Mouse (Mus musculus) intestine, embryonic 14.5 days (tissue): ENCODE data around the gene Galnt14. TPM values are rescaled to one million over a fixed set of nuclear protein-coding genes. Genes with fewer than 3 reads are reported as not detected.

Experiments
- ATAC-seq: fragments of 200-750 bp; cut with Nextera tagmentation; replicated peaks from 2 replicates; pipeline ENCODE4 v1.8.0; 2017; ENCODE audit warnings: low read depth, moderate number of reproducible peaks, moderate TSS enrichment, moderate library complexity; ENCODE audit not compliant: low FRiP score, low TSS enrichment
- DNase-seq: peaks from one replicate; pipeline ENCODE4 v3.0.0-alpha.2; 2018; ENCODE audit warnings: low spot score
- H3K27ac ChIP-seq: fragments of 300-500 bp; sonication (generic); 2 replicates; pipeline ENCODE4 v1.5.1; 2014; ENCODE audit warnings: low read depth, mild to moderate bottlenecking, control low read depth
- H3K27me3 ChIP-seq: fragments of 300-500 bp; sonication (generic); replicated peaks from 2 replicates; pipeline ENCODE4 v1.6.1; 2014; ENCODE audit warnings: low read length, control low read depth; ENCODE audit not compliant: control insufficient read depth, insufficient read depth
- H3K36me3 ChIP-seq: fragments of 300-500 bp; sonication (generic); 2 replicates; pipeline ENCODE4 v1.6.1; 2014; ENCODE audit warnings: low read length, control low read depth; ENCODE audit not compliant: control insufficient read depth, insufficient read depth
- H3K4me1 ChIP-seq: fragments of 300-500 bp; sonication (generic); replicated peaks from 2 replicates; pipeline ENCODE4 v1.6.1; 2014; ENCODE audit warnings: low read length, control low read depth, mixed read lengths; ENCODE audit not compliant: control insufficient read depth, insufficient read depth
- H3K4me2 ChIP-seq: fragments of 300-500 bp; sonication (generic); 2 replicates; pipeline ENCODE4 v1.6.1; 2014; ENCODE audit warnings: low read length
- H3K4me3 ChIP-seq: fragments of 300-500 bp; sonication (generic); 2 replicates; pipeline ENCODE4 v1.5.1; 2014; ENCODE audit warnings: low read depth, low read length, control low read depth, mixed read lengths
- H3K9ac ChIP-seq: fragments of 300-500 bp; sonication (generic); 2 replicates; pipeline ENCODE4 v1.6.1; 2014; ENCODE audit warnings: mild to moderate bottlenecking, low read length
- H3K9me3 ChIP-seq: fragments of 300-500 bp; sonication (generic); 2 replicates; pipeline ENCODE4 v1.6.1; 2016; ENCODE audit warnings: low read length, control low read depth; ENCODE audit not compliant: control insufficient read depth
- WGBS: fragments of 180-500 bp; shearing (Covaris S2); extraction: QIAGEN DNeasy Blood & Tissue Kit; methylation state at CpG from one replicate; pipeline ENCODE4 v1.1.7; 2014; 5-methylcytosine and 5-hydroxymethylcytosine counted together
- polyA plus RNA-seq: library from polyadenylated mRNA; unstranded; fragments of >200 nt; fragmentation: Nextera tagmentation; extraction: Ambion mirVana; gene quantifications from 2 replicates; pipeline ENCODE4 v1.2.1, GENCODE M21; 2014

Gene Galnt14
- polyA plus RNA-seq, 1 experiment from 2014 or later, result 1.2 TPM

DNA sequence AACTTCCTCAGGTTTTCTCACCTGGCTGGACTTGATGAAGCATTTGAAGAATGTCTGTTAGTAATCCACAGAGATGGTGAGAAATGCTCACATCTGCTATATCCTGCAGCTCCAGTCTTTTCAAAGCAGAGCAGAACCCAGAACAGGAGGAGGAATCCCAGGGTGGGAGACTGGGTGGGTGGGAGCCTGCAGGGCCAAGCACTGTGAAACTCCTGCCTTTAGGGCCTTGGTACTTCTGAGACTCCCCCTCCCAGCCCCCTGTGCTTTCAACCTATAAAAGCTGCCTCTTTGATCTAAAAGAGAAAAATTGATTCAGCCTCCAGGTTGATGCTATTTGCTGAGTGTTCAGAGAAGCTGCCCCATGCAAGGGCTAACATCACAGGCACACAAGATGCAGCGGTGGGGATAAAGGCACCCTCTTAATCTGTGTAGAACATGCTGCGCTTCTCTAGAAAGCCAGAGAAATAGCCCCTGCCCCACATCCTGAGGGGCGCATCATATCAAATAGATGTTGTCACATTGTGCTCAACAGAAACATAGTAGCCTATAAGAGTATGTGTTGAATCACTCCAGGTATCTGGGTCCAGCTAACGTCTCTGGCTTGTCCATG is 258.0 kb downstream of the Galnt14 start:
- no peaks in the 10 kb centered on the region; the same call in 1 of the 2 replicates for H3K4me1 ChIP-seq
- H3K27me3 ChIP-seq, result no peaks in the 10 kb centered on the region
- H3K9ac ChIP-seq, result no peak overlapping the region
- no peak overlapping the region for H3K4me3 ChIP-seq
- WGBS, result 89% methylated on average over 4 of the region's 4 CpGs
- H3K4me2 ChIP-seq, result no peak overlapping the region
- ATAC-seq, result no peak
- H3K36me3 ChIP-seq, result no peaks in the 10 kb centered on the region
- H3K9me3 ChIP-seq, result no peaks in the 10 kb centered on the region
- no peak for DNase-seq
- no peak overlapping the region for H3K27ac ChIP-seq

DNA sequence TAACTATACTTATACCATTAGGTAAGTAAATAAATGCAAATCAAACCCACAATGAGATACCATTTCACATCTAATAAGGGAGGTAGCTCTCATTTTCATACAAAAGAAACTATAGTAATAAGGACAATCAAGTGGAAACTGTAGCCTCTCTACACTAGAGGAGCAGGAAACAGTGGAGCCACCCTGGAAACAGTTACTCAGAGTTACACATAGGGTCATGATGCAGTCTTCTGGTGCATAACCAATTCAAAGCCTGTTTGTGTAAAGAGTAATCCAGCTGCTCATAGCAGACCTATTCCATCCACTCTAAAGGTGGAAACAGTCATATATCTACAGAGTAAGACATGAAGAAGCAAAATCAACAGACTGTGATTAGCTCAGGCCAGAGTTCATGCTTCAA is 261.1 kb downstream of the Galnt14 start:
- Histone ChIP-seq H3K27ac (no peak overlapping the region), H3K4me1 (no peaks in the 10 kb centered on the region; the same call in 1 of the 2 replicates), H3K9ac (no peak overlapping the region), H3K9me3 (no peaks in the 10 kb centered on the region), H3K27me3 (no peaks in the 10 kb centered on the region), H3K36me3 (no peaks in the 10 kb centered on the region), H3K4me3 (no peak overlapping the region), H3K4me2 (no peak overlapping the region)
- DNase-seq, result no peak
- ATAC-seq, result no peak

Other genes starting within 250 kb of the Galnt14 start
- gene Ehd3, start 93.7 kb upstream of the Galnt14 start, polyA plus RNA-seq, result 6.8 and 7.4 TPM in 2 replicates
- gene Xdh, start 239.7 kb upstream of the Galnt14 start, polyA plus RNA-seq, result 0.96 and 1.3 TPM in 2 replicates